Mouse (Mus musculus): ENCODE data around the gene Btbd6.

The Btbd6 gene

GRCm38 (mm10) chr12:112955800-112956199 lies 20.5 kb upstream of the Btbd6 start:
- peak; percentile 83 to 89 for DNase-seq

- peak in 1 of 2 experiments; percentile 46 for DNase-seq
Measured at GRCm38 (mm10) chr12:112958303-112958702, 18.0 kb upstream of the Btbd6 start.

DNA sequence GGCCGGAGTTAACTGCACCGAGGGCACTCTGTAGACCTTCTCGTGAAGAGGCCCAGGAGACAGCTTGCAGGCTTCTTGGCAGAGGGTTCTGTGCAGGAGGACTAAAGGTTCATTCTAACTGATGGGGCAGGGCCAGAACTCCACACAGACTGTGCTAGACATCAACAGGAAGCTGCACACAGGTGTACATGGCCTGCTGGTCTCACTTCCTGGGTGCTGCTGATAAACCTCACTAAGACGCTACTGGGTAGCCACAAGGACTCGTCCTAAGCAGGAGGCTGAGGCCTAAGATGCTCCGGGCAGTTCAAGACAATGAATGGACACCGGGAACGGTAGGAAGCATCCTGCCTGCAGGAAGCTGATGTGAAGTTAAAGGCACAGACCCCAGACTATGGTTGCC lies 16.9 kb upstream of the Btbd6 start:
- no peak for DNase-seq

DNA sequence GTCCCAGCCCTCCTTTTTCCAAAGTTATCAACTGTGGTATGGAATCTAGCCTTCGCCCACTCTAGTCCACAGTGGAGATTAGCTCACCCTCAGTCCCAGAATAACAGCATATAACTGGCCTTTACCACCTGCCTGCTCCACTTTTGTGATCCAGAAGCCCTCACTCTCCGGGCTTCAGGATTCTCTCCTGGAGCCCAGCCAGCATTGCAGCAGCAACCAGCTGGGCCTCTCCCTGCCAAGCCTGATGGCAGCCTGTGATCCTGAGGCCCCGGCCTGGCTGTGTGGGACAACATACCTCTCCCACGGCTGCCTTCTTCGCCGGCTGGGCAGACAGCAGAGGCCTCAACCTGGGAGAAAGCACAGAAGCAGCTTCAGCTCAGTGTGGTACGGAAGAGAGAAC lies 14.9 kb upstream of the Btbd6 start:
- DNase-seq: peak; percentile 64 to 74

DNA sequence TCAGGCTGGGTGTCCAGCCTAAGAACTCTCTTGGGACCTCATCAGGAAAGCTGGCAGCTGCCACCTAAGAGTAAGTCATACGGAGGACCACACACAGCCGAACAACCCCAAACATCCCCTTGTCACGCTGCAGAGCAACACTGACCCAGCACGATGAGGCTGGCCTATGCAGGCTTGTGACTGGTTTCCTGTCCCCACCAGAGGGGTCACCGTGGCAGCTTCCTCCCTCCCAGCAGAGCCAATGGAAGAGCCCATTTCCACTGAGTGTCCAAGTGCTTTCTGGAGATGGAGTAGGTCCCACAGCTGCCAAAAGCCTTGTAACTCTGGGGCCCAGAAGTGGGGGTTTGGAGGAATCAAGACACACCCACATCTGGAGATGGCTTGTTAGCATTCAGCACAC lies 14.4 kb upstream of the Btbd6 start:
- no peak for DNase-seq

DNA sequence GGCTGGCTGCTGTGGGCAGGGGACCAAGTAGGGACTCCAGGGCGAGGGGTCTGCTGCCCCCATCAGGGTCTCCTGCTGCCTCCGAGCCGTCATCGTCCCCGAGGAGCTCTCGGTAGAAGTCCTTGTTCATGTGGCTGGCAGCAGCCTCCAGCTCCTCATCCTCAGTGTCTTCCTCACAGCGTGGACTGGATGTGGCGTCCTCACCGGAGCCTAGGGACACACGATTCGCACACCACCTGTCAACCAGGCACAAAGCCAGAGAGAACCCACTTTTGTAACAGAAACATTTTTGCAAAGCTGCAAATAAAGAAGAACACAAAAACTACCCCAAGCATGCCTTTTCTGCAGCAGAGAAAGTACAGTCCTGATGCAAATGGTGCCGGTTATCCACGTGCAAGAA lies 10.5 kb upstream of the Btbd6 start:
- DNase-seq: peak; percentile 35 to 39

DNA sequence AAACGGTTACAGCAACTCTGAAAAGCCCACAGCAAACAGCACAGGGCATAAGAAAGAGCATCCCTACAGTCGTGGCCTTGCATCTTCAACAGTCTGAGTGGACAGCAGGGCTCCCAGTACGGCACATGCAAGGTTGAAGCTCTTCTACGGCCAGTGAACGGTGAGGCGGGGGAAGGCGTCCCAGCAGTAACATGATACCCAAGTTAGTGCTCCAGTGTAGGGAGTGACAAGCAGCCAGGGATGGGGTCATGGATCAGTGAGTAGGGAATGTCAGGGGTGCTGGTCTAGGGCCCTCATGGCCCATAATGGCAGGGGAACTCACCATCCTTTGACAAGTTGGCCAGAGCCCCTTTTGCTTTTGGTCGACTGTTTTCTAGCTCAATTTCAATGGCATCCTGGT lies 7.3 kb upstream of the Btbd6 start:
- no peak for DNase-seq

DNA sequence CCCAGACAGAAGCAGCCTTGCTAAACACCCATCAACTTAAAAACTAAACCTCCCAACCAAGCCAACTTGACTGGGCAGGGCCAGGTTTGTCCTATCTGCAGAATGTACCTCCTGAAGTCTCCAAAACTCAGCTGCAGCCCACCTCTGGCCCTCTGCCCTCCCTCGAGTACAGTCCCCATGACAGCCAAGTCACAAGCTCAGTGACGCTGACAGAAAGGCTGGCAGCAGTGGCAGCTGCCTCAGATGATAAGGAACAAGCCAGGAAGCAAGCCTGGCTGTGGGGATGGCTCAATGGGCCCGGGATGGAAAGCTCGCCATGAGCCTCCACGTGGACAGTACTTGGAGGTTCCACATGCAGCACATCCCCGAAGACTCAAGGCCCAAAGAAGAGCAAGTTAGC lies 6.7 kb upstream of the Btbd6 start:
- DNase-seq: no peak

DNA sequence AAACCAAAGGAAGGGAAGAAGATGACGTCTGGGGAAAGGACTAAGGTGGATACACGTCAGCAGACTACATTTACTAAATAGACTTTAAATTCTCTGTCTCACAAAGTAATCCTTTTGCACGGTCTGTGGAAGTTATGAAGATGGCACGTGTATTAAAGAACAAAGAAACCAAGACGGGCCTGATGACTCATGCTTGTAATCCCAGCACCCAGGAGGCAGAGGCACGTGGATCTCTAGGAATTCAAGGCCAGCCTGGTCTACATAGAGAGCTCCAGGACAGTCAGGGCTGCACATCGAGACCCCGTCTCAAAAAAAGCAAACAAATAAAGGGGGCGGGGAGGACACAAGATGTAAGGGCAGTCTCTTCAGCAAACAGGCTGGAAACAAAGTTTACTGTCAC lies 1.5 kb upstream of the Btbd6 start:
- no peak for DNase-seq

DNA sequence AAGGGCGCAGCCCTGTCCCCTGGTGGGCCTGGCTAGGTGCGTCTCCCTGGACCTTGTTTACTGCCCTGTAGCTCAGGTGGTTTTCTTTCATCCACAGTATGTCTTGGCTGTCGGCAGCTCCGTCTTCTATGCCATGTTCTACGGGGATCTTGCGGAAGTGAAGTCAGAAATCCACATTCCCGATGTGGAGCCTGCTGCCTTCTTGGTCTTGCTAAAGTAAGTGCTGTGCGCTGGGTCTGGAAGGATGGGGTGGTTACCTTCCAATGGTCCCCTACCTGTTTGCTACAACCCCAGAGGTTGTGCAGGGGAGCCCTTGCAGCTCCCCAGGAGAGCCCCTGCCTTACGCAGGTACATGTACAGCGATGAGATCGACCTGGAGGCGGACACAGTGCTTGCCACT lies 874 bp downstream of the Btbd6 start:
- no peak for DNase-seq

- no peak for DNase-seq
Measured at GRCm38 (mm10) chr12:112982031-112982430, 5.7 kb downstream of the Btbd6 start.

GRCm38 (mm10) chr12:112985346-112985745 lies 9.1 kb downstream of the Btbd6 start:
- DNase-seq: no peak

GRCm38 (mm10) chr12:112987877-112988276 lies 11.6 kb downstream of the Btbd6 start:
- peak in 1 of 2 experiments; percentile 33 for DNase-seq

- no peak for DNase-seq
Measured at GRCm38 (mm10) chr12:112990706-112991405, 14.6 kb downstream of the Btbd6 start.

DNA sequence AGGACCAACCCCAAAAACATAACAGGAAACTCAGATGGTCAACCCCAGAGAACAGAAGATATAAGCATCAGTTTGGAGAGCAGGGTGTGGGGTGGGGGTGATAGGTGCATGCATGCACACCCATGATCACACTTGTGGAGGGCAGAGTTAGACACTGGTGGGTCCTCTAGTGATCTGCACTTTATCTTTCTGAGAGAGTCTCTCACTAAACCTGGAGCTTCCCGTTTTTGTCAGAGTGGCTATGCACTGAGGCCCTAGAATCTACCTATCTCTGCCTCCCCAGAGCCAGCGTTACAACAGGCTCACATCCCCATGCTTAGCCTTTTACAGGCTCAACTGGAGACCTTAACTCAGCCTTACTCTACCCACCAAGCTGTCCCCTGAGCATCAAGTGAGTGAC lies 15.2 kb downstream of the Btbd6 start:
- DNase-seq: no peak

DNA sequence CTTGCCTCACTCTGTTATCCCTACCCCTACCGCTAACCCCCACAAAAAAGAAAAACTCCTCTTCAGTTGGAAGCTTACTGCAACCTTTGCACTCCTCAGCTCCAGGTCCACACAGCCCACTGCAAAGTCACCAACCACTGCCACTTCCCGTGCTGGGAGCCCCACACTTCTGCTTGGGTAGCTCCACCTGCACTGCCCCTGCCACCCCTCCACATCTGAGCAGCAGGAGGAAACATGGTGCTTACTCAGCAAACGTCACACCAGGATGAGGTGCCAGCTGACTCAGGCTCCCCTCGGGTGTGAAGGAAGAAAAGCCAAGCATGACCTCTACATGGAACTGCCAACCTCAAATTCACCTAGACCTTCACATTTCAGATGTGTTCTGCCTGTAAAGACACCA lies 17.9 kb downstream of the Btbd6 start:
- DNase-seq: no peak

- DNase-seq: no peak
Measured at GRCm38 (mm10) chr12:112999569-113000293, 23.4 kb downstream of the Btbd6 start.

DNA sequence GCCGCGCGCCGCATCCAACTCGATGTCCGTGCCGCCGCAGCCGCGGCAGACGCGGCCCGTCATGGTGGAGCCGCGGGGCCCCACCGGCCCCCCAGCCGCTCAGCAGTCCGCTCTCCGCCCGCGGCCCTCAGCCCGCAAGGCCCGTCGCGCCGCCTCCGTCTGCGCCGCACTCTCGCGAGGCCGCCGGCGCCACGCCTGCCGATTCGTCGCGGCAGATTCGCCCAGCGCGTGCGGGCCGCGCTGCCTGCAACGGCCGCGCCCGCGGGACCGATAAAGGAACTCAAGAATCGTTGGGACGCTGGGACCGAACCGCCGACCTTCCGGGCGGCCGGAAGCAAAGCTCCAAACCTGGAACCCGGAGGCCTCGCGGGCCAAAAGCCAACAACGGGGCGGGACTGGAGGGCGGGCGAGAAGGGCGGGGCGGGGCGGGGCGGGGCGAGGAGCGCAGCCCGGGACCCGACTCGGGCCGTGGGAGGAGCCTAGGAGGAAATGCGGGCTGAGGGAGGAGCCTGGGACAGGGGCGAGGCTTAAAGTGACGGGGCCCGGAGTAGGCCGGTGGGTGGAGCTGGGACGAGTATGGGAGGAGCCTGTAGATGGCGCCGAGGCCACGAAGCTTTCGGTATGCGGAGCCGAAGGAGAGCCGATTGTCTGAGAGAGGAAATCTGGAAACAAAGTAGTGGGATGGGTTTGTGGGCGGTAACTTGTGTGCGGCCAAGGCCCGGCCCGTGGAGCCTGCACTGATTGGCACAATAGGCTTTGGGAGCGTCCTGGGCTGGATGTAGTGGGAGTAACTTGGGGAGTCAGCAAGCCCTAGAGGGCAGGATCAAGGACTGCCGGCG lies 24.2 kb downstream of the Btbd6 start, which contains the start of gene Brf1:
Brf1 (minus strand) TSS at position 411 of the 839 bp plus-strand sequence.
- peak; percentile 90 to 95 for DNase-seq

DNA sequence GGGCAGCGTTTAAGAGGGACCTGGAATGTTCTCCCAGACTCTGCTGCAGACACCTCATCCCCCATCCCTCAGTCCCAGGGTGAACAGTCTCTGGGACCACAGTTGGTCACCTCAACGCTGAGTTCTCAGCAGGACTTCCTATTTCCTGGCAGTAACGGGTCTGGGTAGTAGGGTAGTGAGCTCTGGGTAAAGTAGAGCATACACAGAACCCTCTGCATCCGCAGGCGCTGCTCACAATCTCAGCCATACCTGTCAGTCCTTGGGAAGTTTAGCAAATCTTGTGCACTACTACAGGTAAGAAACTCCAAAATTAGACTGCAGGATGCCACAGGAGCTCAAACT lies 24.8 kb downstream of the Btbd6 start:
- DNase-seq: no peak

DNA sequence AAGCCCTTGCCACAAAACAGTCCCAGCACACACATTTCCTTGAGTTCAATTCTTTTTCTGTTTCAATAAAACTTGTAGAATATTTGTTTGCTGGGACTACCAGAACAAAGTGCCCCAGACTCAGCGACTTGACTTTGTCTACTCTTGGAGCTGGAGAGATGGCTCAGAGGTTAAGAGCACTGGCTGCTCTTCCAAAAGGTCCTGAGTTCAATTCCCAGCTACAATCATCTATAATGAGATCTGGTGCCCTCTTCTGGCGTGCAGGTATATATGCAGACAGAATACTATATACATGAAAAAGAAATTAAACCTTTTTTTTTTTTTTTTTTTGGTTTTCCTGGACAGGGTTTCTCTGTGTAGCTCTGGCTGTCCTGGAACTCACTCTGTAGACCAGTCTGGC lies 26.4 kb downstream of the Btbd6 start:
- DNase-seq: no peak

DNA sequence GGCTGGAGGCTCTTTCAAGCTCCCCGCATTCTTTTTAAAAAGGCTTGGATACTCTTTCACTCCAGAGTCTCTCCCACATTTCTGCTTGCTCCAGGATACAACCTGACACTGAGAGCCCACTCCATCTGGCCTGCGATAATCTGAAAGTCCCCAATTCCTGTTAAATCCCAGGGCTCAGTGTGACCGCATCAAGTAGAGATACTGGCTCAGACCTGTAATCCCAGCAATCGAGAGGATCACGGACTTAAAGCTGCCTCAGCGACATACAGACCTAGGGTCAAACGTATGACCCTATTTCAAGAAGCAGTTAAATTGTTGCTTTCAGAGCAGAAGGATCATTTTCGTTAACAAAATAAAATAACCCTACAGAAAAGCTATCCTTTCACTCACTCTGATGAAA lies 27.7 kb downstream of the Btbd6 start:
- DNase-seq: no peak

DNA sequence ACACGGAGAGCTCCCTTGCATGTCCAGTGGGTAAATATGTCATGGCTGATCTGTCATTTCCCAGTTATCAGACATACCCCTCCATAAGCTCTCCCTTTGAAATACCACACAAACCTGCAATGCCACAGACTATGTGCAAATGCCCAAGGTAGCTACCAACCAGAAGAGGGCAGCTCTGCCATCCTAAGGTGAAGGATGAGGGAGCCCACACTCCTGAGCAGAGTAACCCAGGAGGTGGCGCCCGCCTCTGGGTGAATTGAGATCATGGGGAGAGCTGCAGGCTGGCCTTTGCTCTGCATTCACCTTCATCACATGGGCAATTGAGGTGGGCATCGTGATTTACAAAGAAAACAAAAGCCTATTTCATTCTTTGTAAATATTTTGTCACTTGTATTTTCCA lies 28.7 kb downstream of the Btbd6 start:
- DNase-seq: peak; percentile 66 to 70

- peak in 1 of 2 experiments; percentile 18 for DNase-seq
Measured at GRCm38 (mm10) chr12:113011702-113012360, 35.5 kb downstream of the Btbd6 start.

Measured in cerebellum, postnatal 36 days (tissue).